In genomic region chr2:35322404-35323164, GRCm38 (mm10) we compare ENCODE assay signal across 8 mouse cellular contexts. TPM values are rescaled to one million over a fixed set of nuclear protein-coding genes. Genes with fewer than 3 reads are reported as not detected.
DNase-seq lines count a peak whose midpoint lies in the region; ATAC-seq and TF ChIP-seq lines count a peak whose summit lies in the region.
"Had no signal": no experiment of that assay in that cellular context is flagged by ENCODE, and none has a peak within 500 bp of the region (broad histone marks: within the 10 kb centered on the region; RNA-seq: fewer than 3 reads in every experiment).

No protein-coding gene starts in this region.

- no peaks in the 10 kb centered on the region for H3K9me3 ChIP-seq in liver, embryonic 14.5 days (ENCODE audit: control insufficient read depth, low read length)

- DNase-seq in left cerebral cortex, postnatal 25 days (ENCODE audit: low spot score in 2 of 2): peak; percentile 8 to 14
- DNase-seq in left cerebral cortex, postnatal 36 days (ENCODE audit: low spot score in 2 of 2): no peak
- DNase-seq in cerebellum, adult 18-20 months: peak; percentile 68 to 77
- DNase-seq in fibroblast of lung, adult 2 months (ENCODE audit: low read depth): peak; percentile 89
- peak in 1 of 3 experiments; percentile 44 for DNase-seq in liver, embryonic 14.5 days (ENCODE audit: low read depth in 3 of 3, low spot score in 3 of 3)
- peak; percentile 64 to 77 for DNase-seq in spleen, postnatal 14 days (ENCODE audit: low spot score in 2 of 2)
- no peak for DNase-seq in thymus, postnatal 25 days

- H3K27ac ChIP-seq in liver, embryonic 14.5 days: peak overlapping the region; percentile 78

- H3K4me1 ChIP-seq in liver, embryonic 14.5 days (replicated peaks; ENCODE audit: control insufficient read depth in 2 of 2, insufficient read depth in 2 of 2, low read length in 1 of 2): peaks cover 73 to 81% of the 10 kb centered on the region in 2 experiments

- H3K36me3 ChIP-seq in liver, embryonic 14.5 days (replicated peaks; ENCODE audit: control insufficient read depth, insufficient read depth, low read depth): peaks cover 93% of the 10 kb centered on the region

- peak; percentile 55 for ATAC-seq in liver, embryonic 14.5 days (ENCODE audit: insufficient read depth)

- WGBS in liver, embryonic 14.5 days (ENCODE audit: insufficient replicate concordance): 63% methylated on average over 10 of the region's 10 CpGs

- peak overlapping the region; percentile 59 for H3K4me2 ChIP-seq in liver, embryonic 14.5 days (ENCODE audit: low read depth)

- peak overlapping the region in 1 of 2 experiments; percentile 6; a peak in 1 of 4 replicates for H3K4me3 ChIP-seq in liver, embryonic 14.5 days (ENCODE audit: insufficient read depth in 1 of 2, low read depth in 2 of 2, low read length in 2 of 2)

- no peak for TF ChIP-seq CTCF in liver, embryonic 14.5 days (IDR thresholded peaks at IDR 0.05; ENCODE audit: low read depth)

- no peaks in the 10 kb centered on the region for H3K27me3 ChIP-seq in liver, embryonic 14.5 days (ENCODE audit: control insufficient read depth, insufficient read depth, low read length)

- intact Hi-C loops in left cerebral cortex, postnatal 25 days (cut with DNase I): no loop called here
- intact Hi-C loops in left cerebral cortex, postnatal 36 days (cut with DNase I): no loop called here

- H3K9ac ChIP-seq in liver, embryonic 14.5 days (replicated peaks): peak overlapping the region; percentile 38; the same call in 1 of the 2 replicates

- TF ChIP-seq EP300 in liver, embryonic 14.5 days (IDR thresholded peaks at IDR 0.05; ENCODE audit: low read depth): no peak

RNA-seq across cellular contexts. Expression of gene Stom, which starts 14.2 kb away (rescaled TPM):
- total RNA-seq in left cerebral cortex, postnatal 25 days (2021): 1 to 10 TPM; 8.3 to 9.1 TPM
- 1 to 10 TPM; 5.7 to 6.0 TPM for total RNA-seq in left cerebral cortex, postnatal 36 days (2021)
- polyA plus RNA-seq in liver, embryonic 14.5 days (2012; rRNA removed): 68.4 and 77.0 TPM in 2 replicates
- polyA plus RNA-seq in liver, embryonic 14.5 days (2014; fragmentation: Nextera tagmentation; extraction: Ambion mirVana): 149 and 166 TPM in 2 replicates

RNA-seq across cellular contexts. Expression of gene 4930568D16Rik, which starts 44.9 kb away (rescaled TPM):
- total RNA-seq in left cerebral cortex, postnatal 25 days (2021): not detected
- total RNA-seq in left cerebral cortex, postnatal 36 days (2021): not detected
- polyA plus RNA-seq in liver, embryonic 14.5 days (2012; rRNA removed): not detected in 2 replicates
- not detected in 2 replicates for polyA plus RNA-seq in liver, embryonic 14.5 days (2014; fragmentation: Nextera tagmentation; extraction: Ambion mirVana)
- total RNA-seq: layer of hippocampus, postnatal 25 days had no signal

Comparison
In these comparisons a context has a peak if more than half of its experiments do, and no peak if none do; other contexts are left out.
1. DNase-seq: peak in left cerebral cortex, postnatal 25 days (2 of 2), cerebellum, adult 18-20 months (2 of 2), fibroblast of lung, adult 2 months (single experiment) and spleen, postnatal 14 days (2 of 2); none in left cerebral cortex, postnatal 36 days (0 of 2) and thymus, postnatal 25 days (single experiment).